Mouse (Mus musculus): ENCODE data around the gene Tas2r126.

- TF ChIP-seq CTCF (IDR thresholded peaks at IDR 0.05; ENCODE audit: borderline replicate concordance, insufficient read depth, low read depth, low read length), result no peak
- no peak for TF ChIP-seq POLR2A (IDR thresholded peaks at IDR 0.05; ENCODE audit: borderline replicate concordance, insufficient read depth, low read length)
Measured at GRCm38 (mm10) chr6:42385635-42386034, 48.7 kb upstream of the Tas2r126 start.
